In the genomic region with DNA sequence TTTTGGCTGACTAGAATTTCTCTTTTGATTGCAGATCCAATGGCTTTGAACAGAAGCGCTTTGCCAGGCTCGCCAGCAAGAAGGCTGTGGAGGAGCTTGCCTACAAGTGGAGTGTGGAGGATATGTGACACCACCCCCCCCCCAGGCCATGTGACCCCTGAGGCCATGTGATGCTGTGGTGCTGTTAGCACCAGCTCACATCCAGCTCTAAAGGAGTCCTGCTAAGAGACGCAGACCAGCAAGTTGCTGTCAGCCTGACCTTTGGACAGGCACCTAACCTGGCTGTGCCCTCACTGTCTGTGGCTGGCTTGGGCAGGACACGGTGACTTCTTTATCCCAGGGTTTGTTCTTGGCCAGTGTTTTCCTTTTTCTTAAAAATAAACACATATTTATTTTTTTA, we compare ENCODE assay signal across 27 mouse cellular contexts. TPM values are rescaled to one million over a fixed set of nuclear protein-coding genes. Genes with fewer than 3 reads are reported as not detected.
"Had no signal": no experiment of that assay in that cellular context is flagged by ENCODE, and none has a peak within 500 bp of the region (broad histone marks: within the 10 kb centered on the region; RNA-seq: fewer than 3 reads in every experiment).

No protein-coding gene starts in this region.

- H3K4me1 ChIP-seq: limb, embryonic 10.5 days; limb, embryonic 13.5 days; liver, embryonic 12.5 days; liver, embryonic 15.5 days had no signal

- H3K9ac ChIP-seq: limb, embryonic 13.5 days; liver, embryonic 12.5 days; liver, embryonic 15.5 days had no signal

- H3K27me3 ChIP-seq: limb, embryonic 13.5 days; liver, embryonic 12.5 days; liver, embryonic 15.5 days had no signal

- H3K4me3 ChIP-seq: layer of hippocampus, adult 2 months; limb, embryonic 10.5 days; limb, embryonic 13.5 days; liver, embryonic 12.5 days; liver, embryonic 15.5 days had no signal

- H3K9me3 ChIP-seq: limb, embryonic 10.5 days; limb, embryonic 13.5 days; liver, embryonic 12.5 days; liver, embryonic 15.5 days had no signal

- H3K27ac ChIP-seq: layer of hippocampus, adult 2 months; limb, embryonic 10.5 days; limb, embryonic 13.5 days; liver, embryonic 12.5 days; liver, embryonic 15.5 days; stomach, postnatal 0 days had no signal

- ATAC-seq: intestine, postnatal 0 days; liver, embryonic 12.5 days had no signal

- H3K4me2 ChIP-seq: limb, embryonic 13.5 days; liver, embryonic 12.5 days; liver, embryonic 15.5 days; midbrain, embryonic 11.5 days had no signal

- DNase-seq: layer of hippocampus, adult 9-11 months; lung, adult 2 months; lung, postnatal 14 days; lung, postnatal 4 days; midbrain, embryonic 14.5 days; thymus, adult 2 months; thymus, postnatal 14 days had no signal

RNA-seq across cellular contexts. Expression of a gene that starts 21.4 kb away (rescaled TPM):
- total RNA-seq: layer of hippocampus, adult 2 months; layer of hippocampus, postnatal 25 days; left cerebral cortex, adult 18-20 months; left cerebral cortex, postnatal 25 days; megakaryocyte progenitor cell, adult 5-6 weeks; megakaryocyte-erythroid progenitor cell, adult 5-6 weeks; midbrain, postnatal 0 days had no signal
- polyA plus RNA-seq: intestine, embryonic 14.5 days; intestine, postnatal 0 days; large intestine, adult 2 months; limb, embryonic 10.5 days; limb, embryonic 13.5 days; liver, embryonic 12.5 days; liver, embryonic 15.5 days; lung, adult 2 months; lung, embryonic 16.5 days; midbrain, embryonic 14.5 days; midbrain, postnatal 0 days; neural tube, embryonic 11.5 days; neural tube, embryonic 14.5 days; stomach, embryonic 14.5 days; stomach, postnatal 0 days had no signal

RNA-seq across cellular contexts. Expression of a gene that starts 29.9 kb away (rescaled TPM):
- total RNA-seq: layer of hippocampus, adult 2 months; layer of hippocampus, postnatal 25 days; left cerebral cortex, adult 18-20 months; left cerebral cortex, postnatal 25 days; megakaryocyte progenitor cell, adult 5-6 weeks; megakaryocyte-erythroid progenitor cell, adult 5-6 weeks; midbrain, postnatal 0 days had no signal
- polyA plus RNA-seq: intestine, embryonic 14.5 days; limb, embryonic 13.5 days; lung, embryonic 16.5 days; midbrain, embryonic 14.5 days; midbrain, postnatal 0 days; neural tube, embryonic 11.5 days; neural tube, embryonic 14.5 days; stomach, embryonic 14.5 days had no signal

RNA-seq across cellular contexts. Expression of a gene that starts 57.9 kb away (rescaled TPM):
- total RNA-seq: layer of hippocampus, adult 2 months; layer of hippocampus, postnatal 25 days; left cerebral cortex, adult 18-20 months; left cerebral cortex, postnatal 25 days; megakaryocyte progenitor cell, adult 5-6 weeks; megakaryocyte-erythroid progenitor cell, adult 5-6 weeks; midbrain, postnatal 0 days had no signal
- polyA plus RNA-seq: limb, embryonic 10.5 days; liver, embryonic 12.5 days; lung, embryonic 16.5 days; midbrain, embryonic 11.5 days; midbrain, embryonic 14.5 days; midbrain, postnatal 0 days; neural tube, embryonic 11.5 days; neural tube, embryonic 14.5 days had no signal
